Mouse (Mus musculus): ENCODE results near the gene Slc6a20a.

DNA sequence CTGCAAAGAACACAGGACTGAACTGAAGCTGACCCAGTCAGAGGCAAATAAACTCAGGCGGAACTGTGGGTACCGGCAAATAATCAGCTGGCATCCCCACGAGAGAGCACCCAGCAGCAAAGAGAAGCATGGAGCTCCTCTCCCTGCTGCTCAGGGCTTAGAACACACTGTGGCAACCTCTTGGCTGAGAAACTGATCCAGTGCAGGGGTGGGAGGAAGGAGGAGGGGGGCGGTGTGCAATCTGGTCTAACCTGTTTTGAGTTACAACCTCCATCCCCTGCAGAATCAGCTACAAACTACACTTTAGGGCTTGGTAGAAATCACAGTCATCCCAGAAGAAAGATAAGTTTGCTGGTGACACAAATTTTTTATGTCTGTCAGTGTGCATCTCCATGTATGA lies 27.3 kb downstream of the Slc6a20a start:
- TF ChIP-seq CTCF (IDR thresholded peaks at IDR 0.05; ENCODE audit: borderline replicate concordance, insufficient read depth, low read length) (no peak), POLR2A (IDR thresholded peaks at IDR 0.05; ENCODE audit: low read depth, low read length) (no peak)
